Mouse (Mus musculus) ovary, postnatal 14 days (tissue): ENCODE results near the gene Rufy4.
"Not testable (repeated sequence)": the region's sequence is repeated elsewhere in the genome, so short reads cannot be mapped to it uniquely, and the experiment has no call there.

ENCODE experiments used
- DNase-seq: peaks from one replicate; pipeline ENCODE4 v3.0.0; 2022; ENCODE audit warnings: low spot score

The Rufy4 gene

GRCm38 (mm10) chr1:74150101-74150500 is 24.8 kb downstream of the Rufy4 start:
- DNase-seq: no peak

GRCm38 (mm10) chr1:74151091-74151490 is 25.8 kb downstream of the Rufy4 start:
- DNase-seq: no peak

GRCm38 (mm10) chr1:74153461-74154184 is 28.3 kb downstream of the Rufy4 start, which contains the start of gene Cxcr2:
TSS of gene Cxcr2 (plus strand) at chr1:74153989.
- DNase-seq: no peak

- DNase-seq: no peak
Measured at GRCm38 (mm10) chr1:74155435-74156012, 30.2 kb downstream of the Rufy4 start.

- DNase-seq: no peak
Measured at GRCm38 (mm10) chr1:74156381-74156910, 31.1 kb downstream of the Rufy4 start.

GRCm38 (mm10) chr1:74159613-74160012 is 34.3 kb downstream of the Rufy4 start:
- DNase-seq: not testable (repeated sequence)

DNA sequence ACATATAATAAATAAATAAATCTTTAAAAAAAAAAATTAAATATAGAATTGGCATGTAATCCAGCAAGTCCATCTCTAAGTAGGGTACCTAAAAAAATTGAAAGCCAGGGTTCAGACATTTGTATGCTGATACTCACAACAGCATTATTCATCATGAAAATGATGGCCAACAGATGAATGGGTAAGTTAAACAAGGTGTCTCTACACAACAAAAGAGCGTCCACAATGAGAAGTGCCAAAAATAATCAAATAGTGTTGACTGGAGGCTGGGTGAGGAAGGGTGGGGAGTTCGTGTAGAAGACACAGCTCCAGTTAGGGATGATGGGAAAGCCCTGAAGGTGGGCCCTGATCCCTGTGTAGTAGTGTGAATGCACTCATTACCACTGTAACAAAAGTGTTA is 34.7 kb downstream of the Rufy4 start:
- DNase-seq: no peak

- no peak for DNase-seq
Measured at GRCm38 (mm10) chr1:74167136-74167535, 41.8 kb downstream of the Rufy4 start.

GRCm38 (mm10) chr1:74169721-74170120 is 44.4 kb downstream of the Rufy4 start:
- DNase-seq: no peak

- DNase-seq: no peak
Measured at GRCm38 (mm10) chr1:74172722-74173121, 47.4 kb downstream of the Rufy4 start.

- no peak for DNase-seq
Measured at GRCm38 (mm10) chr1:74175731-74176130, 50.4 kb downstream of the Rufy4 start.

DNA sequence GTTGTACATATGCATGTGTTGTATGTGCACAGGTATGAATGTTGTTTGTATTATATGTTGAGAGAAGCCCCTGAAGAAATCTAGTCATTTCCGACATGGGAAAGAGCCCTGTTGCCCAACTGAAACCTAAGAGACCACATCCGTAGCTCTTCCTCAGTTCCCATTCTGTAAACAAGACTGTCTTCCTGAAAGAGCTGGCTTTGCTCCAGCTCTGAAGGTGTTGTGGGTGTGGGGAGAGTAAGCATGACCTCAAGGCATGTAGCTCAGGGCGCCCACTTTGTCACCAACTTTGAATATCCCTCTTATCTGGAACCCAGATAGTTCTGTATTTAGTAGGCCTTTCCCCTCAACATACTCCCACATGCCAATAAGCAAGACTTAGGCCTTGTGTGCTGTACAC is 53.3 kb downstream of the Rufy4 start:
- DNase-seq: no peak

DNA sequence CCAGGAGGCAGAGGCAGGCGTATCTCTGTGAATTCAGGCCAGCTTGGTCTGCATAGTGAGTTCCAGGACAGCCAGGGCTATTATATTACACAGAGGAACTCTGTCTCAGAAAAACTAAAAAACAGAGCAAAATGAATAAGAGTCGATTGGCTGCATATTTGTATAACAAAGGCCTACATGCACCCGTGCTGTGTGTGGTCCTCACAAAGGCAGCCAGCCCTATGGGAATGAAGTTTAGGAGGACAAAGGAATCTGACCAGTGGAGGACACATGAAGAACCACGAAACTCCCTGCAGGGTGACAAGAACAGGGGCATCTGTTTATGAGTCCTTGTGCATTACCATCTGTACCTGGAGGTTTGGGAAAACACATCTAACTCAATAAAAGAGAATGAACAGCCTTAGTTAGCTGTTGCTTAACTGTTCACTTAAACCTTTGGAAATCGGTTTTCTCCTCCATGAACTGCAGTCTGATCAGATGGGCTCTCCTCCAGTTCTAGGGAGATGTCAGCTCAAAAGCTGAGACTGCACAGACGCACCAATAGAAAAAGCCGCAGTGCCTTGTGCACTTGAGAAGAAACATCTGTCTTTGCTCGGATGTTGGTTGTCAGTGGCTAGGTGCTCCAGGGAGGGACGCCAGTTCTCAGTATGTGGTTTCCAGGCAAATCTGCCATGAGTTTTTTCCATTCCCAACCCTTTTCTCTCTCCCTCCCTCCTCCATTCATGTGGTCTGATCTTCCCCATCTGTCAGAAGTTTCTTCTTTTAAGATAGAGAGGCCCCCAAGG is 54.5 kb downstream of the Rufy4 start:
- no peak for DNase-seq

DNA sequence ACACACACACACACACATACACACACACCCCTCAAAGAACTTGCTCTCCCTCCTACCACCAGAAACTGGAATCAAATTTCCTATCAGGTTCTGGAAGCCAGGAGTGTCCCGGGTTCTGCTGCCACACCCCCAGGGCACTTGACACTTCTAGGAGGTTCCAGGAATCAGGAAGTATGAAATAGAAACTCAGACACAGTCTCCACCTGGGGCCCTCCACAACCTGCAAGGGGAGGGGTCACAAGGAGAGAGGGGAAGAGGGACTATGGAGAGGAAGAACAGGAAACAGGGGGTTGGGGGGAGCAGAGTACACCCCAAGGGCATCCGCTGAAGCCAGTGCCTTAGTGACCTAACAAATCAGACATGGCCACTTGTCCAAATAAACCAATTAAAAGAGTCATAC is 56.1 kb downstream of the Rufy4 start:
- DNase-seq: no peak

GRCm38 (mm10) chr1:74183006-74183405 is 57.7 kb downstream of the Rufy4 start:
- DNase-seq: no peak

GRCm38 (mm10) chr1:74190471-74190870 is 65.1 kb downstream of the Rufy4 start:
- no peak for DNase-seq

DNA sequence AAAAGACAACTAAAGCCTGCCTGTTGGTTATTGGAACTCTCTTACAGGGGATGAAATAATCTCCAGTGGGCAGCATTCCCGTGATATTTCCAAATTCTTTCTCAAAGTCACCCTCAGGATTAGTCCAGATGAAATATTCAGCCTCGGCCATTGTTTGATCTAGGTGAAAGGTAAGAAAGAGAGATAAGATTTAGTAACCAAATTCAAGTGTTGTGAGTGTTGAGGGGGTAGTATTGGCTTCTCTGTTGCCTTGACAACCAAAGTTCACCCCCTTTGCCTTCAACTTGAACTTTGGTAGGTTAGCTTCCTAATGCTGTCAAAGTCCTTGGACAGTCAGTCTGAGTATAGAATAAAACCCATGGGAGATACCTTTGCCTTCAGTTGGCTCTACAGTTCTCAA is 67.4 kb downstream of the Rufy4 start:
- no peak for DNase-seq

DNA sequence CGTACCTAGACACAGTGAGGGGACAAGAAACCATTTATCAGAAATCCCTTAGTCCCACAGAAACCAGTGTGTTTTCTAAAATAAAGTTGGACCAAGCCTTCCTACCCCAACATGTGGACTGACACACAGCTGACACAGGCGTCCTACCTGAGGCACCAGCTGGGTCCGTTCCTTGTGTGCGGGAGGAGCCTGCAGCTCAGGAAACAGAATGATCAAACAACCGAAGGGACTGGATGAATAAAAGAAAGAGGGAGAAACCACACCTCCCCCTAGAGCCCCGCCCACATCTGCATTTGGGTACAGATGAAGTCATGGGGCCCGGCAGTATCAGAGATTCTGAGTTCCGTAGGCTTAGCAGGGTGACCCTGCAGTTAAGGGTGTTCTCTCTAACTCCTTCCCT is 69.1 kb downstream of the Rufy4 start, which contains the start of gene Cxcr1:
Gene Cxcr1, minus strand, starts transcription at position 187 of the 400 bp plus-strand sequence.
- DNase-seq: no peak

DNA sequence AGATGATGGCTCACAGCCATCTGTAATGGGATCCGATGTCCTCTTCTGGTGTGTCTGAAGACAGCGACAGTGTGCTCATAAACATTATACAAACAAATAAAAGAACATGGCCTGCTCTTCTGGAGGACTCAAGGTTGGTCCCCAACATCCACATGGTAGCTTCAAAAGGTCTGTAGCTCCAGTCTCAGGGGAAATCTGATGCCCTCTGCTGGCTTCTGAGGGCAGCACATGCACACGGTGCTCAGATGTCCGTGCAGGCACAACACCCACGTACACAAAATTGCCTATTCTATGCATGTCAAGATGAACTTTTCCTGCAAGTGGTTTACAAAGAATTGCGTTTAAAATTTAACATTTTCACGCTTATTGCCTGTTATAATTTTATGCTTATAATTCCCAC is 70.6 kb downstream of the Rufy4 start:
- DNase-seq: no peak

DNA sequence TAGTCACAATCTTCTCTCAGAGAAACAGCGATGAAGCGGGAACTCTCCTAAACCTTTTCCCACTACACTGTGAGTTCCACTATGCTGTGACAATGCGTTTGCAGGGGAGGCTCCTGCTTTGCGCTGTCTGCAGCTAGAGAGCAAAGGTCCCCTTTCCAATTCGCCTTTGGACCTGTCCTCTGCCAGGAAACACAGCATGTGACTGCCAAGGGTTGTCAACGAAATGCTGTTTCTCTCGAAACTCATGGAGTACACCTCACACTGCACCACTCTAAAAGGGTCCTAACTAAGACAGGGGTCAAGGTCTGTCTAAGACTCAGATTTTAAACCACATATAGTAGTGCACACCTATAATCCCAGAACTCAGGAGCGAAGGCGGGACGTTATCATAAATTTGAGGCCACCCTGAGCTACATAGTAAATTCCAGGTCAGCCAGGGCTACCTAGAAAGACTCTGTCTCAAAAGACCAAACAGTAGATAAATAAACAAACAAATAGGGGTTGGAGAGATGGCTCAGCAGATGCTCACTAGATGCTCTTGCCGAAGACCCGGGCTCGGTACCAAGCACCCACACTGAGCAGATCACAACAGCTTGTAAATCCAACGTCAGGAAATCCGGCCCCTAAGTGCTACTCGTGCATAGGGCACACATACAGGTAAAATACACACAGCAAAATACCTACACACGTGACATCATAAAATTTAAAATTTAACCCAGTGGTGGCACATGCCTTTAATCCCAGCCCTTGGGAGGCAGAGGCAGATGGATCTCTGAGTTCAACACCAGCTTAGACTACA is 71.5 kb downstream of the Rufy4 start:
- no peak for DNase-seq
